Mouse (Mus musculus) right cerebral cortex, postnatal 4 days (tissue): ENCODE results near the gene Gnat1.

Experiments
- DNase-seq: peaks from one replicate; pipeline ENCODE4 v3.0.0-alpha.2; 2022

Gene Gnat1

DNA sequence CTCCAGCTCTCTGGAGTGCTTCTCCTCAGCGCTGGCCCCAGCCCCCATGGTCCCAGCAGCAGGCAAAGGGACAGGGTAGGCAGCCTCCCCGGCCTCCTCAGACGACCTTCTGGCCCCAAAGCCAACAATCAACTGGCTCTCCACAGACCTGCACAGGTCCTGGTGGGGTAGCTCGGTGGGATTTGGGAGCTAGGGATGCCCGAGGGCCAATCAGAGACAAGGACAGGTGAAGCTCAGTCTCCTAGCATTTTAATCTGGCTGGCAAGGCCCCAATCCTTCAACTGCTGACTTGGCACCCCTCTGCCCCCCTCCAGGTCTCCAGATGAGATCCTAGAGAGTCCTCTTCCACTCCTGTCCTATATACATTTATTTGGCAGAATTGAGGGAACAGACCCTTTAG lies at the start of gene Gnat1:
Gene Gnat1, minus strand, starts transcription at position 212 of the 400 bp plus-strand sequence.
- DNase-seq = no peak

DNA sequence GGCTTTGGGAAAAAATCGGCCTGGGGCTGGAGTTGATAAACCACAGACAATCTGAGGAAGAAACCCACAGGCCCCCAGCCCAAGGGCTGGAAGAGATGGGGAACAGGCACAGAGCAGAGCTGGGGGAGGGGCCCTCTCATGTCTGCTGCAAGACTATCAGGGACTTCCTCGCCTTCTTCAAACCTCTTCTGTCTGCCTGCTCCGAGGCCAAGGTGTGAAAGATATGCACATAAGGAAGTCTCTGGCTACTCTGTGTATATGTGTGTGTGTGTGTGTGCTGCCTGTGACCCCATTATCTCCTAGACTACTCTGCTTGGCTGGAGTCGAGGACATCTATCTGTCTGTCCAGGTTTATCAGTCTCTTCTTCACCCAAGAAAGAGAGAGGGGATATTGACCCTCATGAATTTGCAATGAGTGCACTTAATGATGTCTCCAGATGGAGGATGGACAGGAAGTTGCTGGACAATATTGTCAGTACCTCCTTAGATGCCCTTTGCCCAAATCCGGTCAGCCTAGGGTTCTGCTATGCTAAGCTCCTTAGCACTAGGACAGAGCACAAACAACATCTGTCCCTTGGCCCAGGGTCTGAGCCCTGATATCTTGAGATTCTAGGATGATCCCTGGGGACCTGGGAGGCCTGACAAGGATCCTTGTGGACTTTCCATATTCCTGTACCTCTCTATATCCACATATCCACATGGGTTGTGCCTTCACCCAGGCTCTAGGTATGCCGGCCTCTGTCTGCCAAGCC lies 49.6 kb upstream of the Gnat1 start:
- DNase-seq = no peak

GRCm38 (mm10) chr9:107727041-107727440 lies 47.5 kb upstream of the Gnat1 start:
- no peak for DNase-seq

- no peak for DNase-seq
Observed at GRCm38 (mm10) chr9:107724796-107725195, 45.3 kb upstream of the Gnat1 start.

DNA sequence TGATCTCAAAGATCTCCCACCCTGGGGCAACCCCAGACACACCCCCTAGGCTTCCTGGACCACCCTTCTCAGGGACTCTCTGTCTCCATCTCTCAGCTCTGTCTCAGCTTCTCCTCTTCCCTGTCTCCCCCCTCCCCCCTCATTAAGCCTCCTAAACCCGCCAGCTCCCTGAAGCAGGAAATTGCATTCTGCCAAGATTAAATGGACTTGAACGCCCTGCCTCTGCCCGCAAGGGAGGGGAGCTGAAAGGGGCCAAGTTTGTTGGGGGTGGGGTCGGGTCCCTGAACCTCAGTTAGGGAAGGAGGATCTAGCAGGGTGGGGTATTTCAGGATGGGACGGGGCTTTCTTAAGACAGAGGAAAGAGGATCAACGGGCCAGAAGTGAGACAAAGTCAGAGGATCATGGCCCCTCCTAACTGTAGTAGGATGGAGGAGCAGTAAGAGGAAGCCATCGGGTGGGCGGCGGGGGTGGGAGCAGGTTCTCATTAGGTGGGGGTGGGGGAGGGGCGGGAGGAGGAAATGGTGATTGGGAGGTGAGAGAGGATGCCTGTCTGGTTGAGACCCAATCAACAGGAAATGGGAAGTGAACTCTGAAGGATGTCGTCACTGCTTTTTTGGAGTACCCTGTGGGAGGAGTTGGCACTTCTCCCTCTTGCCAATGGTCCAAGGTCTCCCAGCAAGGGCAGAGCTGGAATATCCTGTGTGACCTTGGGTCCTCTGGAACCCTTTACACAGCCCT lies 44.5 kb upstream of the Gnat1 start:
- no peak for DNase-seq

GRCm38 (mm10) chr9:107723292-107723691 lies 43.8 kb upstream of the Gnat1 start:
- DNase-seq = no peak

- no peak for DNase-seq
Observed at GRCm38 (mm10) chr9:107718781-107719540, 39.4 kb upstream of the Gnat1 start.

GRCm38 (mm10) chr9:107716951-107717350 lies 37.4 kb upstream of the Gnat1 start:
- DNase-seq = no peak

DNA sequence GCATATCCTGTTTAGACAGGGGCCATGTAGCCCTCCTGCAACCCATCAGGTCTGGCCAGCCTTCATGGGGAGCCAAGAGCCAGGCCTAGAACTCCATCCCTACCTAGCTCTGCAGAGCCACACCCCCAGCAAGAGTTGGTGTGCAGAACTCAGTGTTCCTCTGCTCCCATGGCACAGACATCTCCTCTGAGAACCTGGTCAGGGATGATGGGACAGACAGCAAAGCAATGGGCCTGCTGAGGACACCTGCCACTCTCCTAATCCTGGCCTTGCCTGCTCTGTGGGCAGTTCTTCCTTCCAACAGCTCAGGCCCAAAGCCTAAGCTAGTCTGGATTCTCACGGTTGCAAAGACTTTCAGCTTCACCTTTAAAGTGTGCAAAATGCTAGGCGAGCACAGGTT lies 36.1 kb upstream of the Gnat1 start:
- DNase-seq = no peak

DNA sequence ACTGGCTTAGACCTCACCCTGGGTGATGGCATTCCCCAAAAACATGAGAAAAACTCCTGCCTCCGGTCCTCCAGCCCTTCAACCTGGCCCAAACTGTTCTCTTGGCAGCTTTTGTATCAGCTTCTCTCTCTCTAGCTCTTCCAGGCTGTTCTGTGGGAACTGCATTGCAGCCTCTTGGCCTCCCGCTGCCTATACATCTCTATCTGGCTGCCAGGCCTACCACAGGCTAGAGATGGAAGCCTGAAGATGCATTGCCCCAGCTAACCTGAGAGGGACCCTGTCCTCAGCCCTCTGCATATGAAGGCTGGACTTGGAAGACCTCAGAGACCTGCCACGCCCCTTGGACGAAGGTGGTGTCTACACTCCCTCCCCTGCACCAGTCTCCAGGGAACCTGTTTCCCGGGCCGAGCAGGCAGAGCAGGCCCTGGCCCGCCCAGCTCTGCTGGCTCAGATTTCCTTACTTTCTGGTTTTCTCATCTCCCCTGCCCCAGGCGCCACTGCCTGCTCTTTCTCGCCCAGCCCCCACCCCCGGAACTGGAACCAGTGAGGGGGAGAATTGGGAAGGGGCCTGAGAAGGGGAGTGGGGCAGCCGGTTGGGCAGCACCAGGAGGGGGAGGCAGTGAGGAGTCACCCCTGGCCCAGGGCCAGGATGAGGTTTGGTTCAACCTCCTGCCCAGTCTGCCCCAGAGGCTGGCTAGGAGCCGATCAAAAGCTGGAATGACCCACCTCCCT lies 34.9 kb upstream of the Gnat1 start:
- DNase-seq = no peak

- peak; percentile 73 for DNase-seq
Observed at GRCm38 (mm10) chr9:107709697-107710483, 30.4 kb upstream of the Gnat1 start, which contains the start of gene Sema3f. TSS of gene Sema3f (minus strand) at chr9:107710475.

DNA sequence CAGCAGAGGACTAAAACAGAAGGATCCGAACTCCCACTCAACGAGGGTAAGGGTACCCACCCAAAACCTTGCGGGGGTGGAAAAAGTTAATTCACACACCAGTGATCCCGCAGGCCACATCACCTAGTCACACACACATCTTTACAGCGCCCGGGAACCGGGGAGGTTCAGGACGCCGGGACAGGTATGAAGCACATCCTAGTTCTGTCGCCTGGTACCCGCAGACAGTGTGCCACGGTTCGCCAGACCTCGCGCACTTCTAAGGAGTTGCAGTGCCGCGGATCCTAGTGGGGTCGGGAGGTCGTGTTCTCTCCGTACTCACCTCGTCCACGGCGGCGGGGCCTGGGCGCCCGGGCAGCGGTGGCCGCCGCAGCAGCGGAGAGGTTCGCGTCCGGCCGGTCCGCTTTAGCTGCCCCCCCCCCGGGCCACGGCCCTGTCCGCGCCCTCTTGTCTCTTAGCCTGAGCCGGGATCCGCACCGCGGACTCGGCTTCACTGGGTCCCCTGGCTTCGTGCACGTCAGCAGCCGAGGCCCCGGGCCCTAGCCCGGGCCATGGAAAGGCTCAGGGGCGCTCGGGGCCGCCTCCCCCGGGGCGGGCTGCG lies 29.7 kb upstream of the Gnat1 start:
- DNase-seq = no peak

GRCm38 (mm10) chr9:107708439-107709095 lies 29.1 kb upstream of the Gnat1 start:
- no peak for DNase-seq

- peak; percentile 57 for DNase-seq
Observed at GRCm38 (mm10) chr9:107707701-107708438, 28.4 kb upstream of the Gnat1 start.

- DNase-seq = peak; percentile 52
Observed at GRCm38 (mm10) chr9:107706781-107707211, 27.3 kb upstream of the Gnat1 start.

DNA sequence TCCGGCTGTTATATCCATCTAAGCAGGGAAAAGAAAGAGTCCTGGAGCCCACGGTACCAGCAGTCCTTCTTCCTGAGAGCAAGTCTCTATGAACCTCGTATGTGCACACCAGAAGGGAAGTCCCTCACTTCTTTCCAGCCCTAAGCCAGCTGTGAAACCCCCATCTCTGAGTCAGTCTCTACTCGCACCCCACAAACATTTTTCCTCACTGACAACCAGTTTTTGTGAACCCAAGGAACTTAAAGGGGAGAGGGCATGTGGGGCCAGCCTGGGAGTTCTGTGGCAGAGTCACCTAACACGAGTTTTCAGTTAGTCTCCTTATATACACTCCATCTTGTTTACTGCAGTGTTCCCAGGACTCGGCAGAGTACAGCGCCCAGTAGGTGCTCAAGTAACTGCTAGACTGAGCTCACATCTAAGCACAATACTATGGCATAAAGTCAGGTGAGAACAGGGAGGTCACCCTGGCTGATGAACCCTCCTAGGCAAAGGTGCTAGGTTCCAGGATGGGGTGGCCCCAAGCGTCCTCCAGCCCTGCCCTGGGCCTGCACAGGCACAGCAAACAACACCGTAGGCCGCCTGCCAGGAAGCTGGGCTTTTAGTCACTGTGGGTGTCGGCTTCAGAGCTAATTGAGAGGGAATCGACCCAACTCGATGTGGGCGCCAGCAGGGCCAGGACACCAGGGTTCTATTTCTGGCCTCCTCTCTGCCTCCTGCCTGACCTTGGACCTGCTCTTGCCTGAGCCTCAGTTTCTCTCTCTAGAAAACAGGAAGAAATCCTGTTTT lies 24.0 kb upstream of the Gnat1 start:
- DNase-seq = peak; percentile 49

DNA sequence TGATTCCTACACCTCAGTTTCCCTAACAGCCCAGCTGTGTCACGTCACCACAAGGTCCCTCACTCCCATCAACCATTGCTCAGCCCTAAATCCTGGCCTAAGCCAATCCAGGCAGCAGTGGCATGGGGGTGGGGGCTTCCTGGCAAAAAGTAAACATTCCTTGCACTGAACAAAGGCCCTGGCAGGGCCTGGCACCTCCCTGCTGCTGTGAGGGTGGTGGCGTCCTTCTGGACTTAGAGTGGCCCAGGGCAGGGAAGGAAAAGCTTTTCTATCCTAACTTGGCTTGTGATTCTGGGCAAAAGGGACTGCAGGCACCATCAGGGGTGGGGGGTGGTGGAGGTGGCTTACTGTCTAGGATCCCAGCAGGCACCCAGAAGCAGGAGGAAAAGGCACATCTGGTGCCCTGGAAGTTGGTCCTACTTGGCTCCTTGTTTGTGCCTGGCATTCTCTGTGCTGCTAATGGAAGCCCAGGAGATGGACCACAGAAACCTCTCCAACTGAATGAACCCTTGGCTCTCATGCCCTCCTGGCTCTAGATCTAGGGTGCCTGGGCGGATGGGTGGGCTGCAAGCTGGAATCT lies 23.2 kb upstream of the Gnat1 start:
- no peak for DNase-seq

DNA sequence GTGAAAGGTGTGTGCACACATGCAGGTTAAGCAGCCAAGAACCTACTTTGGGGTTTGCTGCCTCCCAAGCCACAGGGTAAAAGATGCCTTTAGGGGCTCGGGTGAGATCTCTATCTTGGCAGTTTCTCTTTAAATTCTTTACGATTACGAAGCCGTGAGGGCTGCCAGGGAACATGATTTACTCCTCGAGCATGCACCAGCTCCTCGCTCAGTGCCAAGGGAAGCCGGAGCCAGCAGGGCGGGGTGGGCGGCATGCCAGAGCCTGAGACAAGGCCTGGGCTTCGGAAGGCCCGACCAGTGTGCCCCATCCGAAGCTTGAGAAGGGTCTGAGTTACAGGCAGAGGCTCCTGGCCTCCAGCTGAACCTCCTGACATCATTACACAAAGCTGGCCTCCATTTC lies 22.1 kb upstream of the Gnat1 start:
- DNase-seq = peak; percentile 86

DNA sequence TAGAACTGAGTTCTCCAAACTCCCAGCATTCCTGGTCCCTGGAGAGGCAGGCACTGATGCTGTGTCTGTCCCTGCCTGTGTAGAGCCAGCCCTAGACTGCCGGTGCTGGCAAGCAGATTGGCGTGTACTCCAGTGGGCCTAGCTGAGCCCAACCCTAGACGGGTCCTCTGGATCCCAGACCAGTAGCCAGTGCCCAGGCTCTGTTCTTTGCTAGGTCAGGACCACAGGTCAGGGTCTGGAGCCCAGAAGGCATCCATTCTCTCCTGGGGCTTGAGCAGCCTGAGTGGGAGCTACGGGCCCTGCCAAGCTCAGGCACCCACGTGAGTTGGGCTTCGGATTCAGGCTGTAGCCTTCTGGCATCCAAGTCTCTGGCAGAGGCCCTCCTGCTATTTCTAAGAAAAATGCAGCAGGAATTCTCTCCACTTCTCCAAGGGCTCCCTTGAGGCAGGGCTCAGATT lies 20.6 kb upstream of the Gnat1 start:
- DNase-seq = no peak
